Mouse (Mus musculus): Measurements from ENCODE around the gene Aup1. TPM values are rescaled to one million over a fixed set of nuclear protein-coding genes. Genes with fewer than 3 reads are reported as not detected.

Aup1 gene
- polyA plus RNA-seq, 1 experiment from 2014 or later = 186 TPM

- Histone ChIP-seq H3K4me2 (no peak overlapping the region), H3K36me3 (no peaks in the 10 kb centered on the region), H3K9ac (no peak overlapping the region), H3K9me3 (no peaks in the 10 kb centered on the region), H3K27me3 (no peaks in the 10 kb centered on the region), H3K27ac (replicated peaks) (no peak overlapping the region), H3K4me3 (no peak overlapping the region), H3K4me1 (replicated peaks) (no peaks in the 10 kb centered on the region)
- no peak for ATAC-seq (ENCODE audit: low FRiP score, low read depth)
- 70% methylated on average over 3 of the region's 3 CpGs for WGBS
Measured at GRCm38 (mm10) chr6:83019044-83019443, 35.3 kb upstream of the Aup1 start.

- Histone ChIP-seq H3K36me3 (no peaks in the 10 kb centered on the region), H3K4me2 (no peak overlapping the region), H3K4me1 (replicated peaks) (no peaks in the 10 kb centered on the region), H3K9me3 (no peaks in the 10 kb centered on the region), H3K9ac (no peak overlapping the region), H3K4me3 (no peak overlapping the region), H3K27me3 (no peaks in the 10 kb centered on the region), H3K27ac (replicated peaks) (no peak overlapping the region)
- 88% methylated on average over 6 of the region's 6 CpGs for whole genome bisulfite sequencing
- ATAC-seq (ENCODE audit: low FRiP score, low read depth) = no peak
Measured at GRCm38 (mm10) chr6:83020121-83020520, 34.2 kb upstream of the Aup1 start.

- Histone ChIP-seq H3K27ac (replicated peaks) (no peak overlapping the region), H3K4me1 (replicated peaks) (no peaks in the 10 kb centered on the region), H3K4me3 (no peak overlapping the region), H3K9ac (no peak overlapping the region), H3K9me3 (no peaks in the 10 kb centered on the region), H3K4me2 (no peak overlapping the region), H3K36me3 (no peaks in the 10 kb centered on the region), H3K27me3 (no peaks in the 10 kb centered on the region)
- no peak for ATAC-seq (ENCODE audit: low FRiP score, low read depth)
- WGBS = 80% methylated on average over 4 of the region's 4 CpGs
Measured at GRCm38 (mm10) chr6:83020836-83021593, 33.3 kb upstream of the Aup1 start.

- H3K9me3 ChIP-seq = no peaks in the 10 kb centered on the region
- H3K9ac ChIP-seq = no peak overlapping the region
- ATAC-seq (ENCODE audit: low FRiP score, low read depth) = no peak
- no peaks in the 10 kb centered on the region for H3K4me1 ChIP-seq (replicated peaks)
- no peak overlapping the region for H3K4me3 ChIP-seq
- no peak overlapping the region for H3K27ac ChIP-seq (replicated peaks)
- H3K36me3 ChIP-seq = no peaks in the 10 kb centered on the region
- WGBS = 86% methylated on average over 9 of the region's 9 CpGs
- H3K27me3 ChIP-seq = no peaks in the 10 kb centered on the region
- no peak overlapping the region for H3K4me2 ChIP-seq
Measured at GRCm38 (mm10) chr6:83023008-83023407, 31.3 kb upstream of the Aup1 start.

- Histone ChIP-seq H3K4me3 (no peak overlapping the region), H3K27ac (replicated peaks) (no peak overlapping the region), H3K9ac (no peak overlapping the region), H3K36me3 (no peaks in the 10 kb centered on the region), H3K4me1 (replicated peaks) (no peaks in the 10 kb centered on the region), H3K4me2 (no peak overlapping the region), H3K27me3 (no peaks in the 10 kb centered on the region), H3K9me3 (no peaks in the 10 kb centered on the region)
- WGBS = 94% methylated on average over 2 of the region's 2 CpGs
- ATAC-seq (ENCODE audit: low FRiP score, low read depth) = no peak
Measured at GRCm38 (mm10) chr6:83023786-83024185, 30.5 kb upstream of the Aup1 start.

- H3K27me3 ChIP-seq = no peaks in the 10 kb centered on the region
- H3K36me3 ChIP-seq = no peaks in the 10 kb centered on the region
- H3K4me1 ChIP-seq (replicated peaks) = no peaks in the 10 kb centered on the region
- no peak overlapping the region for H3K9ac ChIP-seq
- no peak for ATAC-seq (ENCODE audit: low FRiP score, low read depth)
- H3K4me2 ChIP-seq = no peak overlapping the region
- no peaks in the 10 kb centered on the region for H3K9me3 ChIP-seq
- no peak overlapping the region for H3K4me3 ChIP-seq
- 64% methylated on average over 4 of the region's 4 CpGs for WGBS
- no peak overlapping the region for H3K27ac ChIP-seq (replicated peaks)
Measured at GRCm38 (mm10) chr6:83024421-83024820, 29.9 kb upstream of the Aup1 start.

- no peaks in the 10 kb centered on the region for H3K36me3 ChIP-seq
- no peaks in the 10 kb centered on the region for H3K9me3 ChIP-seq
- H3K4me2 ChIP-seq = no peak overlapping the region
- no peak overlapping the region for H3K27ac ChIP-seq (replicated peaks)
- ATAC-seq (ENCODE audit: low FRiP score, low read depth) = no peak
- no peak overlapping the region for H3K9ac ChIP-seq
- peaks cover 4% of the 10 kb centered on the region; the same call in 1 of the 2 replicates for H3K27me3 ChIP-seq
- no peak overlapping the region for H3K4me3 ChIP-seq
- 90% methylated on average over 4 of the region's 4 CpGs for WGBS
- no peaks in the 10 kb centered on the region for H3K4me1 ChIP-seq (replicated peaks)
Measured at GRCm38 (mm10) chr6:83025221-83025620, 29.1 kb upstream of the Aup1 start.

GRCm38 (mm10) chr6:83027293-83027692, 27.0 kb upstream of the Aup1 start:
- Histone ChIP-seq H3K4me1 (replicated peaks) (peaks cover 3% of the 10 kb centered on the region), H3K9ac (no peak overlapping the region), H3K27me3 (peaks cover 24% of the 10 kb centered on the region), H3K9me3 (no peaks in the 10 kb centered on the region), H3K27ac (replicated peaks) (no peak overlapping the region), H3K4me2 (no peak overlapping the region), H3K36me3 (no peaks in the 10 kb centered on the region), H3K4me3 (no peak overlapping the region)
- WGBS = 67% methylated on average over 8 of the region's 8 CpGs
- no peak for ATAC-seq (ENCODE audit: low FRiP score, low read depth)

GRCm38 (mm10) chr6:83027706-83028105, 26.6 kb upstream of the Aup1 start:
- H3K9me3 ChIP-seq = no peaks in the 10 kb centered on the region
- ATAC-seq (ENCODE audit: low FRiP score, low read depth) = no peak
- WGBS = 60% methylated on average over 8 of the region's 9 CpGs

GRCm38 (mm10) chr6:83029777-83030176, 24.5 kb upstream of the Aup1 start:
- WGBS = 22% methylated on average over 10 of the region's 10 CpGs

More at GRCm38 (mm10) chr6:83027706-83028105, 26.6 kb upstream of the Aup1 start:
- Histone ChIP-seq H3K4me1 (replicated peaks) (peaks cover 7% of the 10 kb centered on the region), H3K9ac (no peak overlapping the region), H3K4me2 (no peak overlapping the region), H3K27ac (replicated peaks) (no peak overlapping the region), H3K4me3 (no peak overlapping the region), H3K27me3 (peaks cover 25% of the 10 kb centered on the region), H3K36me3 (no peaks in the 10 kb centered on the region)

GRCm38 (mm10) chr6:83031111-83031510, 23.2 kb upstream of the Aup1 start:
- WGBS = 66% methylated on average over 7 of the region's 7 CpGs
- H3K4me1 ChIP-seq (replicated peaks) = peaks cover 21% of the 10 kb centered on the region
- H3K4me2 ChIP-seq = no peak overlapping the region
- H3K9ac ChIP-seq = no peak overlapping the region
- no peak overlapping the region for H3K27ac ChIP-seq (replicated peaks)
- H3K36me3 ChIP-seq = no peaks in the 10 kb centered on the region
- H3K4me3 ChIP-seq = no peak overlapping the region
- peaks cover 43% of the 10 kb centered on the region for H3K27me3 ChIP-seq
- no peaks in the 10 kb centered on the region for H3K9me3 ChIP-seq
- no peak for ATAC-seq (ENCODE audit: low FRiP score, low read depth)

More at GRCm38 (mm10) chr6:83029777-83030176, 24.5 kb upstream of the Aup1 start:
- ATAC-seq (ENCODE audit: low FRiP score, low read depth) = no peak
- Histone ChIP-seq H3K27me3 (peaks cover 36% of the 10 kb centered on the region), H3K4me3 (no peak overlapping the region), H3K9ac (no peak overlapping the region), H3K9me3 (no peaks in the 10 kb centered on the region), H3K36me3 (no peaks in the 10 kb centered on the region), H3K4me1 (replicated peaks) (peaks cover 21% of the 10 kb centered on the region), H3K27ac (replicated peaks) (no peak overlapping the region), H3K4me2 (no peak overlapping the region)

GRCm38 (mm10) chr6:83031921-83032590, 22.3 kb upstream of the Aup1 start:
- Histone ChIP-seq H3K27ac (replicated peaks) (no peak overlapping the region), H3K9me3 (no peaks in the 10 kb centered on the region), H3K4me3 (peak overlapping the region; percentile 41), H3K9ac (peak overlapping the region; percentile 37; the same call in 1 of the 2 replicates), H3K4me1 (replicated peaks) (peaks cover 21% of the 10 kb centered on the region), H3K4me2 (peak overlapping the region; percentile 79), H3K36me3 (no peaks in the 10 kb centered on the region), H3K27me3 (peaks cover 43% of the 10 kb centered on the region)
- ATAC-seq (ENCODE audit: low FRiP score, low read depth) = no peak
- WGBS = 17% methylated on average over 18 of the region's 18 CpGs
